Mouse (Mus musculus) hindbrain, embryonic 14.5 days (tissue): ENCODE measurements at regions not wholly inside any gene's neighbourhood (a gene's known extent, or its start where the extent isn't known, plus 50 kb on each side); places are given as distances from the start of the nearest gene placed in this dataset.

Experiments used
- ATAC-seq: fragments of 200-750 bp; cut with Nextera tagmentation; 2 replicates; pipeline ENCODE4 v1.8.0; 2017; ENCODE audit warnings: moderate number of reproducible peaks, mild to moderate bottlenecking, moderate TSS enrichment, moderate library complexity; ENCODE audit not compliant: low FRiP score
- DNase-seq: peaks from one replicate; pipeline ENCODE4 v3.0.0-alpha.2; 2015; ENCODE audit warnings: low spot score
- H3K27ac ChIP-seq: fragments of 300-500 bp; sonication (generic); 2 replicates; pipeline ENCODE4 v1.5.1; 2014; ENCODE audit warnings: mild to moderate bottlenecking, moderate library complexity
- H3K27me3 ChIP-seq: fragments of 300-500 bp; sonication (generic); 2 replicates; pipeline ENCODE4 v1.6.1; 2014; ENCODE audit warnings: mild to moderate bottlenecking, low read length, mixed read lengths; ENCODE audit not compliant: control insufficient read depth, insufficient read depth
- H3K36me3 ChIP-seq: fragments of 300-500 bp; sonication (generic); replicated peaks from 2 replicates; pipeline ENCODE4 v1.6.1; 2014; ENCODE audit not compliant: control insufficient read depth, insufficient read depth
- H3K4me1 ChIP-seq: fragments of 300-500 bp; sonication (generic); replicated peaks from 2 replicates; pipeline ENCODE4 v1.6.1; 2014; ENCODE audit warnings: antibody characterized with exemption, low read length, mixed read lengths; ENCODE audit not compliant: control insufficient read depth, insufficient read depth
- H3K4me2 ChIP-seq: fragments of 300-500 bp; sonication (generic); replicated peaks from 2 replicates; pipeline ENCODE4 v1.6.1; 2014; ENCODE audit warnings: mild to moderate bottlenecking, moderate library complexity
- H3K4me3 ChIP-seq: fragments of 300-500 bp; sonication (generic); replicated peaks from 2 replicates; pipeline ENCODE4 v1.5.1; 2014; ENCODE audit warnings: mild to moderate bottlenecking, low read length
- H3K9ac ChIP-seq: fragments of 300-500 bp; sonication (generic); 2 replicates; pipeline ENCODE4 v1.6.1; 2014
- H3K9me3 ChIP-seq: fragments of 300-500 bp; sonication (generic); 2 replicates; pipeline ENCODE4 v1.6.1; 2016; ENCODE audit warnings: low read length; ENCODE audit not compliant: control insufficient read depth
- WGBS: fragments of 180-500 bp; shearing (Covaris S2); extraction: QIAGEN DNeasy Blood & Tissue Kit; methylation state at CpG from one replicate; pipeline ENCODE4 v1.1.7; 2014; 5-methylcytosine and 5-hydroxymethylcytosine counted together

GRCm38 (mm10) chr11:22684576-22684975 lies 172.7 kb downstream of the Tmem17 start:
- no peak overlapping the region for H3K4me3 ChIP-seq
- no peak overlapping the region for H3K4me2 ChIP-seq
- 94% methylated on average over 4 of the region's 4 CpGs for WGBS
- H3K9ac ChIP-seq: no peak overlapping the region
- no peak for DNase-seq
- H3K27me3 ChIP-seq: no peaks in the 10 kb centered on the region
- no peaks in the 10 kb centered on the region for H3K36me3 ChIP-seq
- ATAC-seq: no peak
- no peaks in the 10 kb centered on the region for H3K4me1 ChIP-seq
- no peaks in the 10 kb centered on the region for H3K9me3 ChIP-seq
- H3K27ac ChIP-seq: no peak overlapping the region

DNA sequence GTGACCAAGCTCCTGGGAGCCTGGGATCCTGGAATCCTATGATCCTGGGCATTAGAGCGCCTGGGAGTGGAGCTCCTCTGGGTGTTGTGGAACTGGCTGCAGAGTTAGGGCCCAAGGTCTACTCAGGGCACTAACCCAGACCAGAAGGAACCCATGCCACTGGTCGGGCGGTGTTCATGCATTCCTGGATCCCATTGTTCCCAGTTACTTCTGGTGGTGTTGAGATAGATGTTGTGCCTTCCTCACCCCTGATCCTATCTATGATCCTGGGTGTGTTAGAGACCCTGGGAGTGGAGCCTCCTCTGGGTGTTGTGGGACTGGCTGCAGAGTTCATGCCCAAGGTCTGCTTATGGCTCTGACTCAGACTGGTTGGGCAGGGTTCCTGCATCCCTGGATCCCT lies 169.9 kb downstream of the B3gnt2 start:
- no peak overlapping the region for H3K27ac ChIP-seq
- no peak overlapping the region for H3K4me2 ChIP-seq
- ATAC-seq: no peak
- H3K9me3 ChIP-seq: no peaks in the 10 kb centered on the region
- no peak overlapping the region for H3K9ac ChIP-seq
- no peaks in the 10 kb centered on the region for H3K4me1 ChIP-seq
- no peak overlapping the region for H3K4me3 ChIP-seq
- H3K36me3 ChIP-seq: no peaks in the 10 kb centered on the region
- no peak for DNase-seq
- H3K27me3 ChIP-seq: no peaks in the 10 kb centered on the region
- WGBS: 99% methylated on average over 3 of the region's 3 CpGs

DNA sequence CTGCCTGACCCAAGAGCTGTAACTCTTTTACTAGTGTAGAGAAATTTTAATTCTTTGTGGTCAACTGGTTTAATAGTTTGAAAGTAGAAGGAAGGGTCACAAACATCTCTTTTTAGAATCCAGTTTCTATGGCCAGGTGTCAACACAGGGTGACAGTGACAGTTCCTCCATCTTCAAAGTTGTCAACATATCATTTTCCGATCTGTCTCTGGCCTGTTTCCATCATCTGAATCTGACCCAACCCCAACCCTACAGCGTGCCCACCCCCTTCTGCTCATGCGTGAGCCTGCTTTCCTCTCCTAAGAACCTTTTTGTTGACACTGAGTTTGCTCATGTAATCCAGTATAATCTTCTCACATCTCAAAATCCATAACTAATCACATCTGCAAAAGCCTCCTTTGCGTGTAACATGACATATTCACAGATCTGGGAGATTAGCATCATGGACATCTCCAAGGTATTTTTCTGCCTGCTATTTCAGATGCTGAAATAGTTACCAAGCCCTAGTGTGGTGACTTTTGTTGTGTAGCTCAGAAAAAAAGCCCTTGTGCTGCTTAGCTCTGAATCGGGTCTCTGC lies 168.4 kb downstream of the B3gnt2 start:
- no peak for DNase-seq
- H3K4me1 ChIP-seq: no peaks in the 10 kb centered on the region
- H3K4me2 ChIP-seq: no peak overlapping the region
- no peak overlapping the region for H3K27ac ChIP-seq
- ATAC-seq: no peak
- H3K27me3 ChIP-seq: no peaks in the 10 kb centered on the region
- 84% methylated on average over 5 of the region's 5 CpGs for WGBS
- no peak overlapping the region for H3K9ac ChIP-seq
- no peaks in the 10 kb centered on the region for H3K36me3 ChIP-seq
- no peak overlapping the region for H3K4me3 ChIP-seq
- no peaks in the 10 kb centered on the region for H3K9me3 ChIP-seq

DNA sequence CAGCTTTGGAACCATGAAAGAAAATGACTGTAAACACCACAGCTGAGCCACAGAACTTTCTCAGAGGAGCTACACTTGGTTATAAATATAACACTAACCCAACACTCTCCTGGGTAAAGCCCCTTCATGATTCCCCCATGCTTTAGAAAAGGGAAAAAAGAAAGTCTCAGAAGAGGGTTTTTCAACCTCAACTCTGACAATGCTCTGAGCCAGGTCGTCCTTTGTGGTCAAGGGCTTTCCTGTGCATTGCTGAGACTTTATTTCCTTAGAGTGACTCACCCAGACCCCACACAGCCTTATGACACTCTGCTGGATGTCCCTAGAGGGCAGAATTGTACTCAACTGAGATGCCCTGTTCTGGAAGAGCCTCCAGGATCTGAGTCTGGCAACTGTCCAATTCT lies 167.8 kb downstream of the B3gnt2 start:
- DNase-seq (no peak), ATAC-seq (no peak)
- Histone ChIP-seq H3K4me1 (no peaks in the 10 kb centered on the region), H3K36me3 (no peaks in the 10 kb centered on the region), H3K9me3 (no peaks in the 10 kb centered on the region), H3K4me2 (no peak overlapping the region), H3K9ac (no peak overlapping the region), H3K27me3 (no peaks in the 10 kb centered on the region), H3K27ac (no peak overlapping the region), H3K4me3 (no peak overlapping the region)
- 48% methylated on average over 1 of the region's 1 CpGs for whole genome bisulfite sequencing

- H3K9me3 ChIP-seq: no peaks in the 10 kb centered on the region
- no peak for ATAC-seq
- H3K4me3 ChIP-seq: no peak overlapping the region
- no peak overlapping the region for H3K27ac ChIP-seq
- H3K27me3 ChIP-seq: no peaks in the 10 kb centered on the region
- H3K9ac ChIP-seq: no peak overlapping the region
- no peaks in the 10 kb centered on the region for H3K36me3 ChIP-seq
- WGBS: 90% methylated on average over 2 of the region's 2 CpGs
- no peak for DNase-seq
- H3K4me2 ChIP-seq: no peak overlapping the region
- no peaks in the 10 kb centered on the region for H3K4me1 ChIP-seq
Measured at GRCm38 (mm10) chr11:22693376-22693775, 167.4 kb downstream of the B3gnt2 start.

DNA sequence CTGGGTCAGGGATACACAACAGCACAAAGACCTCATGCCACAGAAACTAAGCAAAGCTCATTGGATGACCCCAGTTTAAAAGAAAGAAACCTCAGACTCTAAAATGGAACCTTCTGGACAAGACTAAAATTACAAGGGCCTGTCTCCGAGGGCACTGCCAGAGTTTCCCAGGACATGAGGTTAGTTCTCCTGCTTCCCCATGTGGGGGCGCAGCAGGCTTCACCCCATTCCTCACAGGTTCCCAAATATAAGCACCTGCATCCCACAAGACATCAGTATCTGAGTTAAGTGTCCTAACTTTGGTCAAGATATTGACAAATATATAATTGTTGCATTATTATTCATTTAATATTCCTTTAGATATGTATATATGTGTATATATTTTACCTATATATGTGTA lies 166.8 kb downstream of the B3gnt2 start:
- H3K36me3 ChIP-seq: no peaks in the 10 kb centered on the region
- DNase-seq (no peak), ATAC-seq (no peak)
- WGBS: 80% methylated on average over 2 of the region's 2 CpGs
- H3K9me3 ChIP-seq: no peaks in the 10 kb centered on the region
- H3K4me2 ChIP-seq: no peak overlapping the region
- H3K4me1 ChIP-seq: no peaks in the 10 kb centered on the region; the same call in 1 of the 2 replicates
- no peak overlapping the region for H3K4me3 ChIP-seq
- no peak overlapping the region for H3K9ac ChIP-seq
- H3K27me3 ChIP-seq: no peaks in the 10 kb centered on the region
- no peak overlapping the region for H3K27ac ChIP-seq

- H3K27me3 ChIP-seq: no peaks in the 10 kb centered on the region
- WGBS: 84% methylated on average over 5 of the region's 5 CpGs
- no peaks in the 10 kb centered on the region for H3K9me3 ChIP-seq
- ATAC-seq: no peak
- no peak overlapping the region for H3K27ac ChIP-seq
- no peak overlapping the region for H3K9ac ChIP-seq
- no peak for DNase-seq
- no peak overlapping the region for H3K4me2 ChIP-seq
- no peaks in the 10 kb centered on the region; the same call in 1 of the 2 replicates for H3K4me1 ChIP-seq
- H3K4me3 ChIP-seq: no peak overlapping the region
- H3K36me3 ChIP-seq: no peaks in the 10 kb centered on the region
Measured at GRCm38 (mm10) chr11:22694829-22695228, 165.9 kb downstream of the B3gnt2 start.

DNA sequence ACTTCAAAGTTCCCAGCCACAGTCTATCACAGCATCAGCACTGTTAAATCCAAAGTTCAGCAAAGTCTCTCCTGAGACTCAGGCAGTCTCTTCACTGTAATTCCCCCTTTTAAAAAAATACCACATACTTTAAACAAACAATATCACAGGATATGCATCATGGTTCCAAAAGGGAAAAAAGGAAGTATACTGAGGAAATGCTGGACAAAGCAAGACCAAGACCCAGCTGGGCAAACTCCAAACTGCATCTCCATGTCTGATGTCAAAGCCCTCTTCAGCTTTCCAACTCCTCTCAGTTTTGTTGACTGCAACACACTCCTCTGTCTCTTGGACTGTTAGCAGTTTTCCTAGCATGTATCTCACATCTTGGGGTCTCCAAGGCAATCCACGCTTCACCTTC lies 165.5 kb downstream of the B3gnt2 start:
- no peaks in the 10 kb centered on the region for H3K36me3 ChIP-seq
- ATAC-seq (no peak), DNase-seq (no peak)
- H3K4me2 ChIP-seq: no peak overlapping the region
- no peak overlapping the region for H3K4me3 ChIP-seq
- H3K9ac ChIP-seq: no peak overlapping the region
- 87% methylated on average over 1 of the region's 1 CpGs for WGBS
- no peaks in the 10 kb centered on the region for H3K9me3 ChIP-seq
- H3K27me3 ChIP-seq: no peaks in the 10 kb centered on the region
- no peaks in the 10 kb centered on the region; the same call in 1 of the 2 replicates for H3K4me1 ChIP-seq
- H3K27ac ChIP-seq: no peak overlapping the region

DNA sequence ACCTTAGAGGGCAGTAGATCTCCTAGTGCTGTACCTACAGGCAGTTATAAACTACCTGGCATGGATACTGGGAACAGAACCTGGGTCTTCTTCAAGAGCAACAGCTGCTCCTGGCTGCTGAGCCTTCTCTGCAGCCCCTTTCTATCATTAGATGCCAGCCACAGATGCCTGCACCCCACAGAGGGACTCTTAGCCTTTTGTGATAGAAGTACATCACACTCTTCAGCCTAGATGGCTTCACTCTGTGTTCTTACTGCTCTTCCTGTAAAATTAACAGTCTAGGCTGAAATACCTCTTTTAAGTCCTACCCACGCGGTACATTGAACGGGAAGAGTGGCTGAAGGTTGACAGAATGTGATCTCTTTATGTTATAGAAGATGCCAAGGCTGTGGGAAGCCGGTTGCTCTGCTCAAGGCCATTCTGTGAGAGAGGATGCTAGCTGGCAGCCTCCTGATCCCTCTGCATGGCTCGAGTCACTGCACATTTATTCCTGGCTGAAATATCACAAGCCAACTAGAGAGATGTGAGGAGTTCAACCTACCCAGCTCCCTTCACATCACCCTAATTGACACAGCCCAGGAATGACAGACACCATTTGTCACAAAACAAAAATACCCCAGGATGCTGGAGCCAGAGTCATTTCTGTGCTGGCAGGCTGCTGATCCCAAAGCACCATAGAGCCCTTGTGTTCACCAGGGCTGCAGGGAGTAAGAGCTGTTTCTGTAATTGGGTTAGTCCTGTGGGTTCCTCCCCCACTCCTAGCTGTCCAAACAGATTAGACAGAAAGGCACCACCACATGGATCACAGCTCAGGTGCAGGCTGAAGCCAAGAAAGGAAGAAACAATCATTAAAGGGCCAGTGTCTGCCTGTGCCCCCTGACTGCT lies 162.5 kb downstream of the B3gnt2 start:
- Histone ChIP-seq H3K36me3 (no peaks in the 10 kb centered on the region), H3K9me3 (no peaks in the 10 kb centered on the region), H3K4me3 (no peak overlapping the region), H3K4me2 (no peak overlapping the region), H3K27ac (peak overlapping the region; percentile 63), H3K27me3 (no peaks in the 10 kb centered on the region), H3K9ac (no peak overlapping the region), H3K4me1 (no peaks in the 10 kb centered on the region; the same call in 1 of the 2 replicates)
- peak; percentile 41 for DNase-seq
- WGBS: 55% methylated on average over 5 of the region's 5 CpGs
- ATAC-seq: peak; percentile 89
